8 mouse cellular contexts compared by ENCODE assay signal in the genomic region with DNA sequence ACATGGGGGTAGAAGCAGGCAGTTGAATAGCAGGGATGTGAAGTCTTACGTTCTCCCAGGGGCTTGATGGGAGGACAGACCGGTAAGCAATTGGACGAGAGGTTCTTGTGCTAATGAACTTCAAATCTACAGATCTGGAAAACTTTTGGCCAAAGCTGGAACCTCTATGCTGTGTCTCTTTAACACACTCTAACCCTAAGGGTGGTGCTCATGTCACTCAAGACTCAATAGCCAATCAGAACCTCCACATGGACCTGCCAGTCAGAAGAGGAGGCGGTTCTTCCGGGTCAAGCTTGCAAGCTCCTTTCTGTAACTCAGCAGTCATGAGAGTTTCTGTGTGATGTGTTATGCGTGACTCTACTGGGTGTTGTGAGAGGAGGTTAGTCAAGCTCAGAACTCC. TPM values are rescaled to one million over a fixed set of nuclear protein-coding genes. Genes with fewer than 3 reads are reported as not detected.
DNase-seq lines count a peak whose midpoint lies in the region; ATAC-seq and TF ChIP-seq lines count a peak whose summit lies in the region.
"Not testable (repeated sequence)": the region's sequence is repeated elsewhere in the genome, so short reads cannot be mapped to it uniquely, and the experiment has no call there.

TSS of gene Gm14295 (plus strand) at position 301 of the 400 bp plus-strand sequence.

- not testable (repeated sequence) for H3K27me3 ChIP-seq in cerebellum, adult 2 months (ENCODE audit: control insufficient read depth, insufficient read depth, low read length); forebrain, embryonic 15.5 days; heart, postnatal 0 days (ENCODE audit: control insufficient read depth, insufficient read depth, low read length); kidney, embryonic 15.5 days; liver, postnatal 0 days (ENCODE audit: insufficient read depth, low read length); midbrain, postnatal 0 days (ENCODE audit: insufficient read depth, low read length); thymus, adult 2 months (ENCODE audit: control insufficient read depth, insufficient read depth, low read length)

- DNase-seq in cerebellum, adult 2 months; heart, postnatal 0 days (ENCODE audit: low spot score); left cerebral cortex, postnatal 25 days (ENCODE audit: low spot score in 2 of 2); liver, postnatal 0 days; midbrain, postnatal 0 days (ENCODE audit: low spot score); thymus, adult 2 months: not testable (repeated sequence)

- not testable (repeated sequence) for H3K27ac ChIP-seq in cerebellum, adult 2 months (ENCODE audit: insufficient read depth, low read length); forebrain, embryonic 15.5 days (replicated peaks); heart, postnatal 0 days (ENCODE audit: low read depth); kidney, embryonic 15.5 days; liver, postnatal 0 days (ENCODE audit: low read depth); midbrain, postnatal 0 days (ENCODE audit: low read depth, low read length); thymus, adult 2 months (ENCODE audit: control insufficient read depth, insufficient read depth, low read length)

- not testable (repeated sequence) for TF ChIP-seq CTCF in cerebellum, adult 2 months (IDR thresholded peaks at IDR 0.05; ENCODE audit: borderline replicate concordance, insufficient read depth, low read depth, low read length); heart, postnatal 0 days (IDR thresholded peaks at IDR 0.05; ENCODE audit: low read depth); liver, postnatal 0 days (IDR thresholded peaks at IDR 0.05; ENCODE audit: low read depth); midbrain, postnatal 0 days (IDR thresholded peaks at IDR 0.05); thymus, adult 2 months (IDR thresholded peaks at IDR 0.05; ENCODE audit: borderline replicate concordance, control insufficient read depth, extremely low read depth, insufficient read depth, low read length, poor library complexity)

- not testable (repeated sequence) for TF ChIP-seq POLR2A in cerebellum, adult 2 months (IDR thresholded peaks at IDR 0.05; ENCODE audit: borderline replicate concordance, insufficient read depth, low read length); thymus, adult 2 months (IDR thresholded peaks at IDR 0.05; ENCODE audit: control insufficient read depth, extremely low read depth, insufficient read depth, low read length, poor library complexity)

- intact Hi-C loops in left cerebral cortex, postnatal 25 days (cut with DNase I) = not testable (repeated sequence)

- not testable (repeated sequence) for TF ChIP-seq EP300 in heart, postnatal 0 days (IDR thresholded peaks at IDR 0.05; ENCODE audit: low read depth); liver, postnatal 0 days (IDR thresholded peaks at IDR 0.05; ENCODE audit: low read depth)

- H3K4me1 ChIP-seq in cerebellum, adult 2 months (ENCODE audit: control insufficient read depth, insufficient read depth, low read length); forebrain, embryonic 15.5 days; heart, postnatal 0 days (ENCODE audit: control insufficient read depth, insufficient read depth); kidney, embryonic 15.5 days; liver, postnatal 0 days (ENCODE audit: insufficient read depth); midbrain, postnatal 0 days (ENCODE audit: insufficient read depth, low read length); thymus, adult 2 months (replicated peaks; ENCODE audit: control insufficient read depth, insufficient read depth, low read length): not testable (repeated sequence)

- peak within 1 kb of the TSS; percentile 35 for H3K4me2 ChIP-seq in forebrain, embryonic 15.5 days (replicated peaks)
- peak within 1 kb of the TSS; percentile 51 for H3K4me2 ChIP-seq in heart, postnatal 0 days (ENCODE audit: low read depth, low read length)
- H3K4me2 ChIP-seq in kidney, embryonic 15.5 days = peak within 1 kb of the TSS; percentile 52
- H3K4me2 ChIP-seq in liver, postnatal 0 days (ENCODE audit: low read depth, low read length) = peak within 1 kb of the TSS; percentile 42; the same call in 1 of the 2 replicates
- peak within 1 kb of the TSS; percentile 22; the same call in 1 of the 2 replicates for H3K4me2 ChIP-seq in midbrain, postnatal 0 days (ENCODE audit: low read depth, low read length, poor library complexity, severe bottlenecking)

- H3K9ac ChIP-seq in forebrain, embryonic 15.5 days (replicated peaks) = peak within 1 kb of the TSS; percentile 32; the same call in 1 of the 2 replicates
- H3K9ac ChIP-seq in heart, postnatal 0 days (replicated peaks; ENCODE audit: low read depth, low read length); liver, postnatal 0 days (replicated peaks); midbrain, postnatal 0 days (replicated peaks; ENCODE audit: low read length, poor library complexity, severe bottlenecking): not testable (repeated sequence)
- 0 out of 2 replicates have a peak within 1 kb of the TSS, but pooled peaks have one; percentile 23 for H3K9ac ChIP-seq in kidney, embryonic 15.5 days

- H3K4me3 ChIP-seq in cerebellum, adult 2 months (replicated peaks; ENCODE audit: insufficient read depth, low read depth, low read length) = not testable (repeated sequence)
- H3K4me3 ChIP-seq in forebrain, embryonic 15.5 days = peak within 1 kb of the TSS; percentile 43
- H3K4me3 ChIP-seq in heart, postnatal 0 days (ENCODE audit: low read depth, low read length) = peak within 1 kb of the TSS; percentile 41
- H3K4me3 ChIP-seq in kidney, embryonic 15.5 days (replicated peaks) = peak within 1 kb of the TSS; percentile 47
- H3K4me3 ChIP-seq in liver, postnatal 0 days (ENCODE audit: low read depth, low read length) = peak within 1 kb of the TSS; percentile 39
- peak within 1 kb of the TSS; percentile 29 for H3K4me3 ChIP-seq in midbrain, postnatal 0 days (ENCODE audit: low read depth, low read length)
- peak within 1 kb of the TSS; percentile 66 for H3K4me3 ChIP-seq in thymus, adult 2 months (ENCODE audit: control insufficient read depth, insufficient read depth, low read length)

- no CpG with 5 or more reads among the region's 6 CpGs for WGBS in cerebellum, adult 2 months
- WGBS in forebrain, embryonic 15.5 days = no CpG with 5 or more reads among the region's 6 CpGs
- whole genome bisulfite sequencing in heart, postnatal 0 days = no CpG with 5 or more reads among the region's 6 CpGs
- WGBS in kidney, embryonic 15.5 days = no CpG with 5 or more reads among the region's 6 CpGs
- no CpG with 5 or more reads among the region's 6 CpGs for WGBS in liver, postnatal 0 days (ENCODE audit: insufficient replicate concordance)
- no CpG with 5 or more reads among the region's 6 CpGs for WGBS in midbrain, postnatal 0 days
- WGBS in thymus, adult 2 months = no CpG with 5 or more reads among the region's 6 CpGs

- not testable (repeated sequence) for ATAC-seq in forebrain, embryonic 15.5 days (replicated peaks); heart, postnatal 0 days (ENCODE audit: insufficient read depth, low read depth); kidney, embryonic 15.5 days (replicated peaks; ENCODE audit: low FRiP score); liver, postnatal 0 days; midbrain, postnatal 0 days (ENCODE audit: low FRiP score)

- not testable (repeated sequence) for H3K36me3 ChIP-seq in forebrain, embryonic 15.5 days; heart, postnatal 0 days (replicated peaks; ENCODE audit: control insufficient read depth, insufficient read depth, low read length); kidney, embryonic 15.5 days; liver, postnatal 0 days (replicated peaks; ENCODE audit: insufficient read depth, low read length); midbrain, postnatal 0 days (ENCODE audit: insufficient read depth, low read length); thymus, adult 2 months (ENCODE audit: control insufficient read depth, insufficient read depth, low read length)

- not testable (repeated sequence) for H3K9me3 ChIP-seq in forebrain, embryonic 15.5 days; heart, postnatal 0 days (replicated peaks; ENCODE audit: control insufficient read depth, low read length); kidney, embryonic 15.5 days (replicated peaks); liver, postnatal 0 days (ENCODE audit: low read length); midbrain, postnatal 0 days (ENCODE audit: low read length)

RNA-seq across cellular contexts. Expression of gene Gm14295, which starts in this region (rescaled TPM):
- polyA plus RNA-seq in cerebellum, adult 2 months (2012; rRNA removed) = 24.7 and 25.3 TPM in 2 replicates
- 7.3 and 8.2 TPM in 2 replicates for polyA plus RNA-seq in forebrain, embryonic 15.5 days (2015; fragmentation: Nextera tagmentation; extraction: Ambion mirVana)
- 7.0 and 10.2 TPM in 2 replicates for total RNA-seq in heart, postnatal 0 days (2014; rRNA removed; ENCODE audit: low replicate concordance)
- 13.5 and 18.4 TPM in 2 replicates for polyA plus RNA-seq in heart, postnatal 0 days (2015; fragmentation: Nextera tagmentation; extraction: Ambion mirVana)
- 11.1 and 14.6 TPM in 2 replicates for polyA plus RNA-seq in kidney, embryonic 15.5 days (2015; fragmentation: Nextera tagmentation; extraction: Ambion mirVana)
- total RNA-seq in left cerebral cortex, postnatal 25 days (2021) = 10 to 100 TPM; 15.5 to 20.7 TPM
- 3.7 and 4.2 TPM in 2 replicates for polyA plus RNA-seq in liver, postnatal 0 days (2015; fragmentation: Nextera tagmentation; extraction: Ambion mirVana)
- total RNA-seq in midbrain, postnatal 0 days (2014; rRNA removed) = 9.3 and 11.5 TPM in 2 replicates
- polyA plus RNA-seq in midbrain, postnatal 0 days (2015; fragmentation: Nextera tagmentation; extraction: Ambion mirVana) = 11.2 and 16.6 TPM in 2 replicates
- polyA plus RNA-seq in thymus, adult 2 months (2012; rRNA removed) = 2.0 and 2.1 TPM in 2 replicates
